Mouse (Mus musculus) testis, adult 2 months (tissue): ENCODE results near the gene Insr. TPM values are rescaled to one million over a fixed set of nuclear protein-coding genes. Genes with fewer than 3 reads are reported as not detected.

Experiments used
- H3K27ac ChIP-seq: fragments of 200-500 bp; 2 replicates; pipeline ENCODE4 v1.5.1; 2012; ENCODE audit warnings: low read depth, low read length; ENCODE audit not compliant: control insufficient read depth, insufficient read depth
- H3K27me3 ChIP-seq: fragments of 200-500 bp; 2 replicates; pipeline ENCODE4 v1.6.1; 2012; ENCODE audit warnings: mild to moderate bottlenecking, low read length, moderate library complexity; ENCODE audit not compliant: control insufficient read depth, insufficient read depth
- H3K36me3 ChIP-seq: fragments of 200-500 bp; 2 replicates; pipeline ENCODE4 v1.6.1; 2012; ENCODE audit warnings: mild to moderate bottlenecking, low read length; ENCODE audit not compliant: control insufficient read depth, insufficient read depth
- H3K4me1 ChIP-seq: fragments of 200-500 bp; 2 replicates; pipeline ENCODE4 v1.6.1; 2012; ENCODE audit warnings: low read length; ENCODE audit not compliant: control insufficient read depth, insufficient read depth
- H3K4me3 ChIP-seq: fragments of 200-500 bp; 2 replicates; pipeline ENCODE4 v1.5.1; 2012; ENCODE audit warnings: low read depth, mild to moderate bottlenecking, low read length, moderate library complexity, mixed read lengths; ENCODE audit not compliant: control insufficient read depth
- CTCF ChIP-seq: fragments of 200-500 bp; IDR thresholded peaks from 2 replicates; pipeline ENCODE4 v1.5.1; 2012; ENCODE audit warnings: low read depth, mild to moderate bottlenecking, inconsistent platforms, low read length, moderate library complexity; ENCODE audit not compliant: control insufficient read depth, insufficient read depth, insufficient replicate concordance
- POLR2A ChIP-seq: fragments of 200-500 bp; IDR thresholded peaks from 2 replicates; pipeline ENCODE4 v1.6.1; 2012; ENCODE audit warnings: low read depth, mild to moderate bottlenecking, inconsistent platforms, low read length, moderate library complexity; ENCODE audit not compliant: control insufficient read depth
- polyA plus RNA-seq: library from polyadenylated mRNA; depleted of rRNA; stranded (reverse); fragments of >200 nt; gene quantifications from 2 replicates; pipeline ENCODE4 v1.2.3, GENCODE M21; 2012

The Insr gene
- polyA plus RNA-seq, 1 experiment = 5.8 TPM

DNA sequence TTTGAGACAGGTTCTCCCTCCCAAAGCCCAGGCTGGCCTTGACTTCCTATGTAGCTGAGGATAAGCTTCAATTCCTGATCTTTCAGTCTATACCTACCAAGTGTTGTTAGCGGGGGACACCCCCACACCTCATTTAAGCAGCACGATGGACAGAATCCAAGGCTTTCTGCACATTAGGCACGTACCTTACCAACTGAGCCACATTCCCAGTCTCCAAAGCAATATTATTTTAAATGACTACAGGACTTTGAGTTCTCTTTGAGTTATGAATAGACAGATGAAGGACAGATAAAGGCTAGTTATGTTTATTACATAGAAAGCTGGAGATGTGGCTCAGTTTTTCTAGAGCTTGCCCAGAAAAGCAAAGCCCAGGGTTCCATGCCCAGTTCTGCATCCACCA is 5.6 kb downstream of the Insr start:
- Histone ChIP-seq H3K27ac (no peak overlapping the region), H3K4me1 (peaks cover 4% of the 10 kb centered on the region), H3K4me3 (no peak overlapping the region), H3K27me3 (no peaks in the 10 kb centered on the region), H3K36me3 (no peaks in the 10 kb centered on the region)
- TF ChIP-seq POLR2A (no peak), CTCF (no peak)

DNA sequence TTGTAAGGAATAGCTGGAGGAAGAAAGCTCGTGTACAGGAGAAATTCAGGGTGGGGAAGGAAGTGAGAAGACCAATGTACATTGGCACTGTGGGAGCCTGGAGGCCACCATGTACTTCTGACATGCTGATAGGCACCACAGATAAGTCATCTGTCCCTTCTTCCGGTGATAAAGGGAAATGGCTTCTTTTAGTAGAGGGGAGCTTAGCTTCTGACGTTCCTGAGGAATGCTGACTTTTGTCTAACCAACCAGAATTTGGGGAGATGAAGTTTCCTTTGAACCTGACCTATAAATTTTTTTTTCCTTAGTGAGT is 12.0 kb downstream of the Insr start:
- no peak for TF ChIP-seq POLR2A
- TF ChIP-seq CTCF = no peak
- H3K27me3 ChIP-seq = no peaks in the 10 kb centered on the region
- no peak overlapping the region for H3K27ac ChIP-seq
- H3K4me1 ChIP-seq = no peaks in the 10 kb centered on the region
- no peak overlapping the region for H3K4me3 ChIP-seq
- H3K36me3 ChIP-seq = no peaks in the 10 kb centered on the region

DNA sequence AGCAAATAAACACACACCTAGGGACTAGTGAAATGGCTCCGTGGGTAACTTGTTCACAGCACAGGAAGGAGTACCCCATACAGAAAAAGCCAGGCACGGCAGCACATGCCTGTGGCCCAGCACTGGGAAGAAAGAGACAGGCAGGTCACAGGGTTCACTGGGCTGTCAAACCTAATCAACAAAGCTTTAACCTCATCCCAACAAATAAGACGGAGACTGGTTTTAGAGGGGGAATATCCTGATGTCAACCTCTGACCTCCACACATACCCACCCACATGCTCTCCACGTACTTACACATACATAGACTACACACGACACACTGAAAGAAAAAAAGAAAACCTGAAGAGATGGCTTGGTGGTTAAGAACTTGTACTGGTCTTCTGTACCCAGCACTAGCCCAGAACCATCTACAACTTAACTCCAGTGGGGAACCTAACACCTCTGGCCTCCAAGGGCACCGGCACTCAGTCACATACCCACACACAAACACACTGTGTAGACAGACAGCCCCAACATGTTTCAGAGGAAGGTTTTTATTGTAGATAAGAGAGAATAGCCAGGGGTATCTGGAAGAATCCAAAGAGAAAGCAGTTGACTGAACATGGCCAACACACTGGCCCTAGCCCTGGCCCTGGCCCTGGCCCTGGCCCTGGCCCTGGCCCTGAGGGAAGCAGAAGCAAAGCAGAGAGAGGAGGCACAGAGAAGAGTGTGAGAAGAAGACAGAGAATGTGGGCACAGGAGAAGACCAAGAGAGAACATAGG is 12.6 kb downstream of the Insr start:
- H3K4me1 ChIP-seq = no peaks in the 10 kb centered on the region
- H3K36me3 ChIP-seq = no peaks in the 10 kb centered on the region
- H3K27me3 ChIP-seq = no peaks in the 10 kb centered on the region
- no peak overlapping the region for H3K4me3 ChIP-seq
- TF ChIP-seq CTCF (no peak), POLR2A (no peak)
- no peak overlapping the region for H3K27ac ChIP-seq

- H3K27me3 ChIP-seq = no peaks in the 10 kb centered on the region
- H3K4me1 ChIP-seq = no peaks in the 10 kb centered on the region; the same call in 1 of the 2 replicates
- H3K36me3 ChIP-seq = no peaks in the 10 kb centered on the region
- H3K27ac ChIP-seq = no peak overlapping the region
- TF ChIP-seq CTCF (no peak), POLR2A (no peak)
- no peak overlapping the region for H3K4me3 ChIP-seq
Observed at GRCm38 (mm10) chr8:3265182-3265581, 14.2 kb downstream of the Insr start.

DNA sequence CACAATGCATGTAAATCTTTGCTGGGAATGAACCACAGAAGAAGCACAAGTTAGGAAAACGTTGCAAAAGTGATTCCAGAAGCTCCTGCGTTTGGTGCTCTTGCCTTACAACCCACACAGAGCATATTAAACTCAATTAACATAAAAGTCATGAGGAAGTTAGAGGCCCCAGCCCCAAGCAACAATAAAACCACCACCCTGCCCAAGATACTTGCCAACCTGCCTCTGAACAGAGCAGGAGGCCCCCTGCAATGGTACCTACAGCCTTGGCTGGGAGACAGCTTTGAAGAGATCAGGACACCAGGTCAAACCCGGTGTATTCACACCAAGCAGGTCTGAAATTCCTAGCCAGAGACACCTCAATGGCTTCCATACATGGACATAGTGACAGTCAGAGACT is 16.6 kb downstream of the Insr start:
- H3K27me3 ChIP-seq = no peaks in the 10 kb centered on the region
- H3K4me1 ChIP-seq = no peaks in the 10 kb centered on the region; the same call in 1 of the 2 replicates
- no peak for TF ChIP-seq POLR2A
- no peak for TF ChIP-seq CTCF
- H3K27ac ChIP-seq = no peak overlapping the region
- no peaks in the 10 kb centered on the region for H3K36me3 ChIP-seq
- H3K4me3 ChIP-seq = no peak overlapping the region

DNA sequence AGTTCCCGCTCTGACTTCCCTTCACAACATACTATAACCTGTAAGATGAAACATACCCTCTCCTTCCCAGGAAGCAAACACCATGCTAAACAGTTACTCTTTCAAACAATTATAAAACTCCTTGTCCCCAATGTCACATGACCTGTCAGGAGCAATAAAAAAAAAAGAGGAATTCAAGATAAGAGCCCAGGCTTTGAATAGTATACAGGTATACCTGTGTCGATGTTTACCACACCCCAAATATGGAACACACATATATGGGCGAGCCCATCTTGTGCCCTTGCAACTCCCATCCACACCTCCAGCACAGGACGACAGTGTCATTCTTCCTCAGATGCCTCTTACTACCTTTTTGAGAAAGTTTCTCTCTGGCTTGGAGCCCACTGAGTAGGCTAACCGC is 18.3 kb downstream of the Insr start:
- TF ChIP-seq CTCF (no peak), POLR2A (no peak)
- no peak overlapping the region for H3K4me3 ChIP-seq
- no peaks in the 10 kb centered on the region; the same call in 1 of the 2 replicates for H3K4me1 ChIP-seq
- H3K27ac ChIP-seq = no peak overlapping the region
- no peaks in the 10 kb centered on the region for H3K36me3 ChIP-seq
- H3K27me3 ChIP-seq = no peaks in the 10 kb centered on the region

GRCm38 (mm10) chr8:3260127-3260811 is 19.1 kb downstream of the Insr start:
- Histone ChIP-seq H3K27me3 (no peaks in the 10 kb centered on the region), H3K27ac (no peak overlapping the region), H3K36me3 (no peaks in the 10 kb centered on the region), H3K4me3 (no peak overlapping the region), H3K4me1 (no peaks in the 10 kb centered on the region; the same call in 1 of the 2 replicates)
- TF ChIP-seq POLR2A = no peak
- TF ChIP-seq CTCF = no peak
